Mouse (Mus musculus): ENCODE measurements at regions not wholly inside any gene's neighbourhood (a gene's known extent, or its start where the extent isn't known, plus 50 kb on each side); places are given as distances from the start of the nearest gene placed in this dataset.

DNA sequence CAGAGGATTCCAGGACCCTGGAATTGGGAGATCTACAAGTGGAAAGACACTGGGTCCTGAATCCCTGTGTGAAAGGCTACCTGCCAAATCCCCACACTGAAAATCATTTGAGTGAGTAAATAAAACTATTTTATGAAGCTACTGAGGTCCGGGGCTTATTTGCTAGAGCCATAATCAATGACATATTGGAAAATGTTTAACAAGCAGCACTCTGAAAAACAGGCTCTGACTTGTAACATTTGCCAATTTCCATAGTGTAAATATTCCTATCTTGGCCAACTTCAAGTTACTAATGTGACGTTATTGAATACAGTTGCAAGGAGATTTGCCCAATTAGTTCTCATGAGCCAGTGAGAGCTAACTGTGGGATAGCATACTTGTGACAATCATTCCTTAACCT is 177.3 kb downstream of the Rdh14 start:
- Histone ChIP-seq H3K9me3 (ENCODE audit: control insufficient read depth, low read length) (no peaks in the 10 kb centered on the region), H3K36me3 (replicated peaks; ENCODE audit: control insufficient read depth, insufficient read depth, low read depth) (no peaks in the 10 kb centered on the region), H3K4me1 (replicated peaks; ENCODE audit: control insufficient read depth in 2 of 2, insufficient read depth in 2 of 2, low read length in 1 of 2) (no peaks in the 10 kb centered on the region), H3K9ac (replicated peaks) (no peak overlapping the region), H3K27me3 (ENCODE audit: control insufficient read depth, insufficient read depth, low read length) (no peaks in the 10 kb centered on the region), H3K4me3 (ENCODE audit: insufficient read depth in 1 of 2, low read depth in 2 of 2, low read length in 2 of 2) (no peak overlapping the region), H3K27ac (no peak overlapping the region), H3K4me2 (ENCODE audit: low read depth) (no peak overlapping the region)
- ATAC-seq (ENCODE audit: insufficient read depth) (no peak), DNase-seq (ENCODE audit: low read depth in 3 of 3, low spot score in 3 of 3) (no peak)
- 53% methylated on average over 2 of the region's 2 CpGs for WGBS (ENCODE audit: insufficient replicate concordance)
- no peak for TF ChIP-seq EP300 (IDR thresholded peaks at IDR 0.05; ENCODE audit: low read depth)
- TF ChIP-seq CTCF (IDR thresholded peaks at IDR 0.05; ENCODE audit: low read depth): no peak

DNA sequence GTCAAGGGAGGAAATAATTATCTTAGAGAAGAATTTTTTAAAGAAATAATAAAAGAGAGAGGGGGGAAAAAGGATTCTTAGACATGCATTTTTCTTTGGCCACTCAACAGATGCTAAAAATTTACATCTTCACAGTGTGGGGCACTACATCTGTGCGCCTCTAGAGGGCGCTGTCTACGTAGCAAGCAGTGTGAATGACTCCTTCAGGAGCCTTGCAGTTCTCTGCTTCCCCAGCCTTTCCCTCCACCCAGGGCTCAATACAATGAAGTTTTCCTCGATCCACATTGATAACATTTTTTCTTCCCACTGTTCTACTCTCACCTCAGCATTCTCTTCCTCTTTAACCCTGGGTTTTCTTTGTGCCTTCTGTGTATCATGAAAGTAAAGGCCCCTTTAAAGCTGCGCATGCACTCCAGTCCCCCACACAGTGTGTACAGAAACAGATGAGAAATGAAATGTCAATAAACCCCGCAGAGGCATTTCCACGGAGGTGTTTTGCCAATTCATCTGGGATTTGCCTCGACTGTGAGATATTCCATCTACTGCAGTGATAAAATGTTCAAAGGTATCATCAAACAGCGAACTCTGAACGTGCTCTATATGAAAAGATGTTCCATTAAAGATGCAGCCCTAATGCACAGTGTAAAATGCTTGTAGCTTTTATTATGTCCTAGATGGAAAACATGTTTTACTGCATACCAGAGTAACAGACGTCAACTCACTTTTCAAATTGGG is 181.2 kb downstream of the Rdh14 start:
- Histone ChIP-seq H3K9ac (replicated peaks) (no peak overlapping the region), H3K4me1 (replicated peaks; ENCODE audit: control insufficient read depth in 2 of 2, insufficient read depth in 2 of 2, low read length in 1 of 2) (no peaks in the 10 kb centered on the region), H3K27me3 (ENCODE audit: control insufficient read depth, insufficient read depth, low read length) (no peaks in the 10 kb centered on the region), H3K4me2 (ENCODE audit: low read depth) (no peak overlapping the region), H3K9me3 (ENCODE audit: control insufficient read depth, low read length) (no peaks in the 10 kb centered on the region), H3K36me3 (replicated peaks; ENCODE audit: control insufficient read depth, insufficient read depth, low read depth) (no peaks in the 10 kb centered on the region), H3K27ac (no peak overlapping the region), H3K4me3 (ENCODE audit: insufficient read depth in 1 of 2, low read depth in 2 of 2, low read length in 2 of 2) (no peak overlapping the region)
- ATAC-seq (ENCODE audit: insufficient read depth): no peak
- WGBS (ENCODE audit: insufficient replicate concordance): 44% methylated on average over 11 of the region's 11 CpGs
- no peak for DNase-seq (ENCODE audit: low read depth in 3 of 3, low spot score in 3 of 3)
- no peak for TF ChIP-seq EP300 (IDR thresholded peaks at IDR 0.05; ENCODE audit: low read depth)
- peak; percentile 44 for TF ChIP-seq CTCF (IDR thresholded peaks at IDR 0.05; ENCODE audit: low read depth)

DNA sequence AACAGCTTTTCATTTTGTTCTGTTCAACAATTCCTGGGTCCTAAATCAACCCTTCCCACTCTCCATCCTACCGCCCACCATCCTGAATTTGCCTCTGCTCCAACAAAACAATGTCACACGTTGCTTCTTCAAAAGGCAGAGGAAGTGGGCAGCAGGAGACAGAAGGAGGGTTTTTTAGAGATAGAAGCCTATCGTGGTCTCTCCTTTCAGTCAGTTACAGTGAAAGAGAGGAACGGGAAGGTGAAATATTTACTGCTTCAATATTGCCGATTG is 181.7 kb downstream of the Rdh14 start:
- 30% methylated on average over 5 of the region's 5 CpGs for WGBS (ENCODE audit: insufficient replicate concordance)
- no peak for DNase-seq (ENCODE audit: low read depth in 3 of 3, low spot score in 3 of 3)
- no peak for ATAC-seq (ENCODE audit: insufficient read depth)
- TF ChIP-seq CTCF (IDR thresholded peaks at IDR 0.05; ENCODE audit: low read depth) (no peak), EP300 (IDR thresholded peaks at IDR 0.05; ENCODE audit: low read depth) (no peak)
- no peak overlapping the region for H3K4me2 ChIP-seq (ENCODE audit: low read depth)
- no peaks in the 10 kb centered on the region for H3K4me1 ChIP-seq (replicated peaks; ENCODE audit: control insufficient read depth in 2 of 2, insufficient read depth in 2 of 2, low read length in 1 of 2)
- H3K27me3 ChIP-seq (ENCODE audit: control insufficient read depth, insufficient read depth, low read length): no peaks in the 10 kb centered on the region
- H3K36me3 ChIP-seq (replicated peaks; ENCODE audit: control insufficient read depth, insufficient read depth, low read depth): no peaks in the 10 kb centered on the region
- H3K9ac ChIP-seq (replicated peaks): no peak overlapping the region
- no peak overlapping the region for H3K27ac ChIP-seq
- no peaks in the 10 kb centered on the region for H3K9me3 ChIP-seq (ENCODE audit: control insufficient read depth, low read length)
- H3K4me3 ChIP-seq (ENCODE audit: insufficient read depth in 1 of 2, low read depth in 2 of 2, low read length in 2 of 2): no peak overlapping the region

DNA sequence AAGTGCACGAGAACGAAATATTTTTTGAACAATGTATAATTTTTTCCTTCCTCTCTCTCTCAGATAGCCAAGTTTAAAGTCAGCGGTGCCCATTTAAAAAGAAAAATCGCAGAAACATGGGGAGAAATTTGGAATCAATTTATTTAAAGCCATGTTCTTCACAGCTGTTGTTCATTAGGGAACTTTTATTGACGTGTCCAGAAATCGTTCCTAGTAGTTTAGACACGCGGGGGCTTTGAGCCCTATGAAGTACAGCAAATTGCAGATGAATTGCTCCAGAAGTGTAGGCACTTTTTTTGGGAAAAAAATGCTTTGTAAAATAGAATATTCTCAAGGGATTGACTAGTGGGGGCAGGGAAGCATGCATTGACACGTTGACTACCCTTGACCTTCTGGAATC is 182.8 kb downstream of the Rdh14 start:
- Histone ChIP-seq H3K4me3 (ENCODE audit: insufficient read depth in 1 of 2, low read depth in 2 of 2, low read length in 2 of 2) (no peak overlapping the region), H3K9me3 (ENCODE audit: control insufficient read depth, low read length) (no peaks in the 10 kb centered on the region), H3K27ac (no peak overlapping the region), H3K9ac (replicated peaks) (no peak overlapping the region), H3K4me1 (replicated peaks; ENCODE audit: control insufficient read depth in 2 of 2, insufficient read depth in 2 of 2, low read length in 1 of 2) (no peaks in the 10 kb centered on the region), H3K36me3 (replicated peaks; ENCODE audit: control insufficient read depth, insufficient read depth, low read depth) (no peaks in the 10 kb centered on the region), H3K27me3 (ENCODE audit: control insufficient read depth, insufficient read depth, low read length) (no peaks in the 10 kb centered on the region), H3K4me2 (ENCODE audit: low read depth) (no peak overlapping the region)
- DNase-seq (ENCODE audit: low read depth in 3 of 3, low spot score in 3 of 3) (no peak), ATAC-seq (ENCODE audit: insufficient read depth) (no peak)
- no peak for TF ChIP-seq EP300 (IDR thresholded peaks at IDR 0.05; ENCODE audit: low read depth)
- no peak for TF ChIP-seq CTCF (IDR thresholded peaks at IDR 0.05; ENCODE audit: low read depth)
- WGBS (ENCODE audit: insufficient replicate concordance): 73% methylated on average over 9 of the region's 9 CpGs

DNA sequence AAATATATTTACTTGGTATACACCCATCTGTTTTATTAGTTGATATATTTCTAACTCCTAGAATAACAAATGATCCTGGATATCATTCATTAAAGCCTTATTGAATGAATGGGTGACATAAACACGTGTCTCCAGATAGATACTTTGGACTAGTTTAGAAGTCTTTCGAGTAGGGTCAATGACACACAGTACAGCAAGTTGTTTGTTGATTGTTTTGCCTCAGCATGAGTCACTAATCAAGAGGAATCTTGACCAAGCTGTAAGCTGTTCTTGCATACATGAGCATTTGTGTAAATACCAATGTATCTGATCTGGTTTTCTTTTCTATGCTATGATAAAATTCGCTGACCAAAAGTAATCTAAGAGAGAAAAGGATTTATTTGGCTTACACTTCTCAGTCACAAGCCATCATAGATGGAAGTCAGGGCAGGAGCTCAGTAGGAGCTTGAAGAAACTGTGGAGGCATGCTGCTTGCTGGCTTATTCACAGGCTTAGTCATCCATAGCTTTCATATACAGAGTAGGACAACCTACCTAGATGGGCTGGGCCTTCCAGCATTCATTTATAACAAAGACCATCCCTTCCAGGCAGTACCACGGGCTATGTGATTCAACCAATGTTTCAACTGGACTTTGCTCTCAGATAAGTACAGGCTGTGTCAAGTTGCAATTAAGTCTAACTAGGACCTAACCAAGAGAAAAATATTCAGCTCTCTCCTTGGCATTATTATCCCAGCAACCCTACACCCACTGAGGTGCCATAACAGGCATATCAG is 192.5 kb downstream of the Rdh14 start:
- H3K4me3 ChIP-seq (ENCODE audit: insufficient read depth in 1 of 2, low read depth in 2 of 2, low read length in 2 of 2): no peak overlapping the region
- no peaks in the 10 kb centered on the region for H3K27me3 ChIP-seq (ENCODE audit: control insufficient read depth, insufficient read depth, low read length)
- no peak for TF ChIP-seq EP300 (IDR thresholded peaks at IDR 0.05; ENCODE audit: low read depth)
- no peak for TF ChIP-seq CTCF (IDR thresholded peaks at IDR 0.05; ENCODE audit: low read depth)
- WGBS (ENCODE audit: insufficient replicate concordance): 39% methylated on average over 4 of the region's 4 CpGs
- H3K36me3 ChIP-seq (replicated peaks; ENCODE audit: control insufficient read depth, insufficient read depth, low read depth): no peaks in the 10 kb centered on the region
- DNase-seq (ENCODE audit: low read depth in 3 of 3, low spot score in 3 of 3) (no peak), ATAC-seq (ENCODE audit: insufficient read depth) (no peak)
- no peaks in the 10 kb centered on the region for H3K4me1 ChIP-seq (replicated peaks; ENCODE audit: control insufficient read depth in 2 of 2, insufficient read depth in 2 of 2, low read length in 1 of 2)
- no peak overlapping the region for H3K4me2 ChIP-seq (ENCODE audit: low read depth)
- no peak overlapping the region for H3K27ac ChIP-seq
- no peak overlapping the region for H3K9ac ChIP-seq (replicated peaks)
- H3K9me3 ChIP-seq (ENCODE audit: control insufficient read depth, low read length): no peaks in the 10 kb centered on the region

All from liver, embryonic 14.5 days (tissue).